Mouse (Mus musculus) ES-E14 (cell line): ENCODE measurements around the gene Pak7. TPM values are rescaled to one million over a fixed set of nuclear protein-coding genes. Genes with fewer than 3 reads are reported as not detected.
A peak's percentile ranks its signal among the peaks of the same experiment; 100 is the strongest.

Source experiments
- DNase-seq: peaks from one replicate; pipeline ENCODE4 v3.0.0-alpha.2; 2013; ENCODE audit warnings: low read depth, low spot score
- H3K27ac ChIP-seq: 2 replicates; pipeline ENCODE4 v1.5.1; 2012; ENCODE audit warnings: low read depth, mild to moderate bottlenecking, low read length, moderate library complexity, mixed read lengths; ENCODE audit not compliant: poor library complexity, insufficient read depth, severe bottlenecking
- H3K36me3 ChIP-seq: 2 replicates; pipeline ENCODE4 v1.6.1; 2012; ENCODE audit warnings: mild to moderate bottlenecking, low read length, moderate library complexity, mixed read lengths; ENCODE audit not compliant: control insufficient read depth, poor library complexity, insufficient read depth, severe bottlenecking
- H3K4me1 ChIP-seq, 2 experiments: fragments of 150-350 bp in 1 of 2; sonication (generic) in 1 of 2; 2 replicates each; pipeline ENCODE4 v1.6.1; 2012; ENCODE audit warnings: low read length in 2 of 2, mild to moderate bottlenecking in 1 of 2, mixed read lengths in 1 of 2; ENCODE audit not compliant: control insufficient read depth in 2 of 2, insufficient read depth in 2 of 2, poor library complexity in 1 of 2
- H3K4me3 ChIP-seq, 2 experiments: fragments of 150-350 bp in 1 of 2; sonication (generic) in 1 of 2; 2 replicates each; pipeline ENCODE4 v1.5.1; 2012; ENCODE audit warnings: low read length in 2 of 2, low read depth in 1 of 2, mild to moderate bottlenecking in 1 of 2, mixed read lengths in 1 of 2; ENCODE audit not compliant: insufficient read depth in 1 of 2, poor library complexity in 1 of 2, severe bottlenecking in 1 of 2
- H3K9ac ChIP-seq: 2 replicates; pipeline ENCODE4 v1.6.1; 2012; ENCODE audit warnings: low read depth, mild to moderate bottlenecking, low read length, mixed read lengths; ENCODE audit not compliant: poor library complexity, insufficient read depth, severe bottlenecking
- H3K9me3 ChIP-seq: fragments of 150-350 bp; sonication (generic); 2 replicates; pipeline ENCODE4 v1.6.1; 2012; ENCODE audit warnings: low read depth, mild to moderate bottlenecking, low read length; ENCODE audit not compliant: control insufficient read depth, insufficient read depth
- CHD2 ChIP-seq: IDR thresholded peaks from 2 replicates; pipeline ENCODE4 v1.6.1; 2014; ENCODE audit warnings: mild to moderate bottlenecking, low read depth, low read length, inconsistent platforms
- HCFC1 ChIP-seq: IDR thresholded peaks from 2 replicates; pipeline ENCODE4 v1.6.1; 2012; ENCODE audit warnings: low read length, inconsistent platforms, borderline replicate concordance; ENCODE audit not compliant: insufficient read depth
- MAFK ChIP-seq: IDR thresholded peaks from 2 replicates; pipeline ENCODE4 v1.6.1; 2014; ENCODE audit warnings: mild to moderate bottlenecking, low read depth, low read length, inconsistent platforms; ENCODE audit not compliant: insufficient read depth
- ZC3H11A ChIP-seq: IDR thresholded peaks from 2 replicates; pipeline ENCODE4 v1.6.1; 2012; ENCODE audit warnings: low read depth, mild to moderate bottlenecking, inconsistent platforms, low read length, borderline replicate concordance
- ZNF384 ChIP-seq: IDR thresholded peaks from 2 replicates; pipeline ENCODE4 v1.6.1; 2012; ENCODE audit warnings: low read depth, low read length, inconsistent platforms
- in situ Hi-C, 2 experiments: fragments of 600-800 bp; cut with MboI; formaldehyde crosslinking; loops; one replicate each; pipeline ENCODE4 v1.15.1; 2025; ENCODE audit warnings: low sequenced_read_pairs in 2 of 2, inconsistent platforms in 1 of 2; ENCODE audit not compliant: unreplicated experiment in 2 of 2
- total RNA-seq: library from RNA; depleted of rRNA; stranded (reverse); fragments of 300-350 nt; gene quantifications from 2 replicates; pipeline ENCODE4 v1.2.3, GENCODE M21; 2012; rRNA removed

Gene Pak7
- total RNA-seq, 1 experiment = 0.22 TPM

GRCm38 (mm10) chr2:136057861-136058331 is 329.9 kb downstream of the Pak7 start:
- Histone ChIP-seq H3K4me1 (peaks cover 0 to 8% of the 10 kb centered on the region in 2 experiments; a peak in 1 of 4 replicates), H3K9ac (no peak overlapping the region), H3K27ac (no peak overlapping the region), H3K9me3 (no peaks in the 10 kb centered on the region), H3K4me3 (peak overlapping the region in 1 of 2 experiments; percentile 21; a peak in 1 of 4 replicates), H3K36me3 (no peaks in the 10 kb centered on the region)
- peak; percentile 37 for DNase-seq
- in situ Hi-C loops = no loop called here
- no peak for TF ChIP-seq HCFC1
- no peak for TF ChIP-seq CHD2
- no peak for TF ChIP-seq MAFK

GRCm38 (mm10) chr2:136051688-136052289 is 336.0 kb downstream of the Pak7 start, which contains the start of gene Lamp5:
Gene Lamp5, plus strand, starts transcription at chr2:136052239.
- H3K4me3 ChIP-seq = peak within 1 kb of the TSS; percentile 21 to 47; a peak in 2 of 4 replicates
- no peak within 1 kb of the TSS for H3K27ac ChIP-seq
- H3K4me1 ChIP-seq = no peaks in the 10 kb centered on the region; a peak in 1 of 4 replicates
- no peak within 1 kb of the TSS for H3K9ac ChIP-seq
- in situ Hi-C loops = no loop called here
- TF ChIP-seq ZNF384 = no peak
- TF ChIP-seq MAFK = no peak
- TF ChIP-seq CHD2 = no peak
- TF ChIP-seq HCFC1 = no peak
- no peak for TF ChIP-seq ZC3H11A
- DNase-seq = no peak
- H3K9me3 ChIP-seq = no peaks in the 10 kb centered on the region
- no peaks in the 10 kb centered on the region for H3K36me3 ChIP-seq

GRCm38 (mm10) chr2:136050793-136051615 is 336.8 kb downstream of the Pak7 start:
- no peak for DNase-seq
- Histone ChIP-seq H3K9me3 (no peaks in the 10 kb centered on the region), H3K27ac (no peak overlapping the region), H3K4me1 (no peaks in the 10 kb centered on the region; a peak in 1 of 4 replicates), H3K9ac (no peak overlapping the region), H3K4me3 (peak overlapping the region; percentile 21 to 47; a peak in 2 of 4 replicates), H3K36me3 (no peaks in the 10 kb centered on the region)
- in situ Hi-C loops = no loop called here
- TF ChIP-seq ZC3H11A (no peak), CHD2 (no peak), ZNF384 (no peak), HCFC1 (no peak), MAFK (no peak)

GRCm38 (mm10) chr2:136048464-136048863 is 339.3 kb downstream of the Pak7 start:
- no peak overlapping the region for H3K4me3 ChIP-seq
- DNase-seq = no peak
- no peaks in the 10 kb centered on the region for H3K9me3 ChIP-seq
- no peak overlapping the region for H3K27ac ChIP-seq
- no peak overlapping the region for H3K9ac ChIP-seq
- in situ Hi-C loops = no loop called here
- H3K4me1 ChIP-seq = no peaks in the 10 kb centered on the region; a peak in 1 of 4 replicates
- no peak for TF ChIP-seq CHD2
- H3K36me3 ChIP-seq = no peaks in the 10 kb centered on the region

Other genes with a start within 250 kb of the Pak7 start
- gene Ankef1, start 113.9 kb upstream of the Pak7 start, total RNA-seq = 0.18 TPM in 1 of 2 replicates, not detected in the other